Mouse (Mus musculus): ENCODE measurements around the gene Kpna1. TPM values are rescaled to one million over a fixed set of nuclear protein-coding genes. Genes with fewer than 3 reads are reported as not detected.
"Not testable (repeated sequence)": the region's sequence is repeated elsewhere in the genome, so short reads cannot be mapped to it uniquely, and the experiment has no call there.

Kpna1 gene
- total RNA-seq, 2 experiments from 2014 or later: 142 TPM

GRCm38 (mm10) chr16:35987930-35988329 is 9.4 kb downstream of the Kpna1 start:
- DNase-seq: no peak

- no peak for DNase-seq
These were observed 13.8 kb downstream of the Kpna1 start for GRCm38 (mm10) chr16:35992391-35992790.

GRCm38 (mm10) chr16:35993316-35993715 is 14.8 kb downstream of the Kpna1 start:
- DNase-seq: no peak

DNA sequence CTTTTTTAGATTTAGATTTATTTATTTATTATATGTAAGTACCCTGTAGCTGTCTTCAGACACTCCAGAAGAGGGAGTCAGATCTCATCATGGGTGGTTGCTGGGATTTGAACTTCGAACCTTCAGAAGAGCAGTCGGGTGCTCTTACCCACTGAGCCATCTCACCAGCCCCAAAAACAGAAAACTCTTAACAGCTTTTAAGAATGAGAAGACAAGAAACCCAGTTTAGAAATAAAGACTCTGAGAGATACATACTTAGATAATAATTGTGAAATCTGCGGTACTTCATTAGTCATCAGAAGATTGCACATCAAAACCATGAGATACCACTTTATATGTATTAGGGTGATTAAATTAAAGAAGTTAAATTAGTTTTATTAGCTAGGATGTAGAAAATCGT is 20.3 kb downstream of the Kpna1 start:
- not testable (repeated sequence) for DNase-seq

DNA sequence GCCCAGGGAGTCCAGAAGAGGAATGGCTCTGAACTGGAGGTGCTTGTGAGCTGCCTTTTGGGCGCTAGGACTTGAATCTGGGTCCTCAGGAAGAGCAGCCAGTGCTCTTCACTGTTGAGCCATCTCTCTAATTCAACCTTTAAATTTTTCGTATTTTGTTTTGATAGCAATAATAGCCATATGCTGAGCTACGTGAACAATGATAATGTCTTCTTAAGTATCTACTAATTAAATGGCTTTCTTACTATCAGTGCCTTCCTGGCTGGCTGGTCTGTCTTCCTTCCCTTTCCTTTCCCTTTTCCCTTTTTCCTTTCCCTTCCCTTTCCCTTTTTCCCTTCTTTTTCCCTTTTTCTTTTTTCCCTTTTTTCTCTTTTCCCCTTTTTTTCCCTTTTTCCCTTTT is 29.8 kb downstream of the Kpna1 start:
- no peak for DNase-seq

GRCm38 (mm10) chr16:36016335-36016734 is 37.8 kb downstream of the Kpna1 start:
- DNase-seq: no peak

GRCm38 (mm10) chr16:36028120-36028519 is 49.6 kb downstream of the Kpna1 start:
- not testable (repeated sequence) for DNase-seq

DNA sequence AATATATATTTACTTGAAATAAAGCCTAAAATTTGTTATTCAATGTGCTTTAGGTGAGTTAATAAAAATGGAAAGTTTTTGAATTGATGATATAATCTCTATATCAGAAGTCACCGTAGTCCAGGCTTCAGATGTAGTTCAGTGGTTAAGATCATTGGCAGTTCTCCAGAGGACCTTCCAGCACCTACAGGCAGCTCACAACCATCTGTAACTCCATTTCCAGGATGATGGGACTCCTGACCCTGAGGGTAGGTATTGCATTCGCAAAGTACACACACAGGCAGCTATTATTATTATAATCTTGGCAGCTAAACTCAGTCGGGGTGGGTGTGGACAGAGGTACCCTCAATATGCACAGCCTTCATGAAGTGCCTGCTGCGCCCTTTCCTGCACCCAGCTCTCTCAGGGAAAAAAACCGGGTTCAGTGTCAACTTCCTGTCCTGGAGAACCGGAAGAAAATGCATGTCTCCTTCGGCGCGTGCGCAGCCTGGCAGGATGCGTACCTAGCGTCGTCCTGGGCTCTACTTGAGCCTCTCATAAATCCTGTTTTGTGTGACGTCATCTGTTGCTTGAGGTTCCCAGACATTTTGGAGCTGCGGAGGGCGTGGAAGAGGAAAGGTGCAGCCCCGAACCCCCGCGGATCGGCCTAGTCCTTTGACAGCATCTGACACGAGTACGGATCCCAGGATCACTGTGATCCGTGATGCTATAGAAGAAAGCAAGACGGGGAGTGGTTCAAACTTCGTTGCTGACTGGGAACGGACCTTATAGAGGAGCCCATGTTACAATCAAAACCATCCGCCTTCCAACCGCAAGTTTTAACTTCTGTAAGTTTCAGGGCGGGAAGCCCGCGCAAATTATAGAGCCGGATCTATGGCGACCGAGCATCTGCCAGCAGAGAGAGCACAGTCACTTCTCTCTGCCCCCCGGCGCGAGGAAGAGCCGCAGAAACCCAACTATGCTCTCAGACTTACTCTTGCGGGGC is 62.4 kb downstream of the Kpna1 start, which contains the start of gene Wdr5b:
Gene Wdr5b (plus strand): TSS at position 551 of the 985 bp plus-strand sequence.
- peak; percentile 93 for DNase-seq

DNA sequence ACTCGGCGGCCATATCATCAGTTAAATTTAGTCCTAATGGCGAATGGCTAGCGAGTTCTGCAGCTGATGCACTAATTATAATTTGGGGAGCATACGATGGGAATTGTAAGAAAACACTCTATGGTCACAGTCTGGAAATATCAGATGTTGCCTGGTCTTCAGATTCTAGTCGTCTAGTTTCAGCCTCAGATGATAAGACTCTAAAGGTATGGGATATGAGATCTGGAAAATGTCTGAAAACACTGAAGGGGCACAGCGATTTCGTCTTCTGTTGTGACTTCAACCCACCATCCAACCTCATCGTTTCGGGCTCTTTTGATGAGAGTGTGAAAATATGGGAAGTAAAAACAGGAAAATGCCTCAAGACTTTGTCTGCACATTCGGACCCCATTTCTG is 63.1 kb downstream of the Kpna1 start:
- DNase-seq: no peak

- no peak for DNase-seq
These were observed 64.5 kb downstream of the Kpna1 start for GRCm38 (mm10) chr16:36043073-36043472.

GRCm38 (mm10) chr16:36043964-36044363 is 65.4 kb downstream of the Kpna1 start:
- DNase-seq: no peak

DNA sequence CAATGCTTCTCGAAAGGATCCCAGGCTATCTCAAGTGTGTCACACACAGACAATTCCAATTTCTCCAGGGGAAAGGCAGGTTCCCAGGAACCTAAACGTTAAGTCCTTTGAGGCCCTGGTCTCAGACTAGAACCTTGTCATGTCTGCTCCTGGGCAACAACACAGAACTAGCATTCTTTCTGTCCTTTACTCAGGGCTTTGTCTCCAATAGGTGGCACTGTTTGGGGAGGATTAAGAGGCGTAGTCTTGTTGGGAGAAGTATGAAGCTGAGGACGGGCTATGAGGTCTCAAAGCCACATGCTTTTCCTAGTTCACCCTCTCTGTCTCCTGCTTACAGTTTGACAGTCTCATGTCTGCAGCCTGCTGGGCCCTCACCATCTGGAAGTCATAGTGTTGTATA is 69.0 kb downstream of the Kpna1 start:
- no peak for DNase-seq

DNA sequence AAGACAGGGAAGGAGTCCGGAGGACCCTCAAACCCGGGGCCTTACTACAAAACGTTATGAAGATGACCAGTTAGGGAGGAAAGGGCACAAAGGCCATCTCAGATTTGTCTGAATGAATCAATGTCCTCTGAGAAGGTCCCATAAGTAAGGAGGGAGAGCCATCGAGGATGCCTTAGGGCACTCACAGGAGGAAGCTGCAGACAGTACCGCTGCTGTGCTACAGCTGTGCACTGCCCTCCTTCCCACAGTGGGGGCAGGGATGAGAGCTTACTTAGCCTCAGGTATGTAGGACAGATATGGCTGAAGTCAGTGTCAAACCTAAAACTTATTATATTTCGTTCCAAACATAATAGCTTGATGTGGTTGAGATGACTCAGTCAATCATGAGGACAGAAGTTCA is 72.9 kb downstream of the Kpna1 start:
- no peak for DNase-seq

- no peak for DNase-seq
These were observed 75.2 kb downstream of the Kpna1 start for GRCm38 (mm10) chr16:36053524-36054275.

DNA sequence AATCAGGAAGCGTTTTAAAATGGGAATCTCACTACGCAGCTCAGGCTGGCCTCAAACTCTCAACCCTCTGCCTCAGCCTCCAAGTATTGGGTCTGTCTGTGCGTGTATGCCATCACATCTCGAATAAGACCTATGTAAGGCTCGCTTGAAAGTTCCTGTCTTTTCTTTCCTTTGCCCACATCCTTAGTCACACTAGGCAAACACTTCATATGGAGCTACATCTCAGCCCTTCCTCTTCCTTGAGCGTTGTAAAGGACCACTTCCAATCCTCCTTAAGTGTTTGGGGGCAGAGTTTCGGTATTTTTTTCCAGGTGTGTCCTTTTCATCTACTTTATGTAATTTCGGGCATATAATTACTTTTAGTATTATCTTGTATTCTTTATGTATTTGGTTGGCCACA is 76.4 kb downstream of the Kpna1 start:
- DNase-seq: no peak

DNA sequence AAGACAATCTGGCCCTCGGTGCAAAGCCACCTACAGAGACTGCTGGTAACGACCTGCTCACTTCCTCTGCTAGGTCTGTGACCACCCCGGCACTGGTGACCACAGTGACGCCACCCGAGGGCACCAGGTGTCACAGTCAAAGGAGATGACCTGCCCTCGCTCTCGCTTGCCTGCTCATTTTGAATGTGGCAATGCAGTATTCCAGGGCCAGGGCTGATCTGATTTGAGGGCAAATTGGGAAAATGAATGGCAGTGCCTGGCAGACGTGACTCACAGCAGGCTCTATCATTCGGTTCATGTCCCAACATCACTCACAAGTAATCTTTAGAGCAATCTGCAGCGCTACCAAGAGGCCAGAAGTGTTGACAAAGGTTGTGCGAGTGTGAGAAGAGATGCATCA is 77.9 kb downstream of the Kpna1 start:
- DNase-seq: no peak

DNA sequence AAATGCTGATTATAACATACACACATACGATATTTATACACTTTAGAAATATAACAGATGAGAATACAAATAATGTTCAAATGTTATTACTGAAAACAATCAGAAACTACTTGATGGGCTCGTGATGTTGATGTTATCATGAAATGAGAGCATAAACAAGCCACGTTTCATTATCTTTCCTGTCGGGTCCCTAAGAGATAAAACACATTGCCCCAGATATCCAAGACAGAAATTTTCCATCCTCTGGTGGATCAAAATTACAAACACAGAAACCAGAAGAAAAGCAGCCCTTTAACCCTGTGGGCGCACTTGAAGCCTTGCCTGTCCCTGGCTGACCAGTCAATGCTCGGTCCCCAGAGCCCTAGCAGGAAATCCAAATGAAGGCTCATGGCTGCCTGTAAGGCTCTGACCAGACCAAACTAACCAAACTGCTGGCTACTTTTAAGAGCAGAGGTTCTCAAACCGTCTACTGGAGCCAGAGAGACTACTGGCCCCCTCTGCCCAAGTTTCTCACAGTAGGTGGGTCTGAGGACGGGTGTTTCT is 79.5 kb downstream of the Kpna1 start:
- peak; percentile 26 for DNase-seq

- not testable (repeated sequence) for DNase-seq
These were observed 84.0 kb downstream of the Kpna1 start for GRCm38 (mm10) chr16:36062534-36062933.

DNA sequence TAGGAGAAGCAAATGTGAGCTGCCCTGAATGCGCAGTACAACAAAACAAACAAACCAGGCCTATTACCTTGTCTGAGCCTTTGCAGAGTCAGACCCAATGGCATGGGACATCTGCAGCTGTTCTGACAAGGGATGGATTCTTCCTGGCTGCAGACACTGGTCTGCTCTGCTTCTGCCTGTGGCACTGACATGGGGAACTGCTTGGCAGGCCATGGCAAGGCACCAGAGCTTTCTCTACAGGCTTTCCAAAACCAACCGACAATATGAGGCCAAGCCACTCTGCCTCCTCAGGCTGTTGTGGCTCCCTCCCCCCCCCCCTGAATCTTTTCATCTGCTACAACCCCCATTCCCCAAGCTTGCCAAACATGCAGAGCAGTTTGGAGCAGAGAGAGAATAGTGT is 84.8 kb downstream of the Kpna1 start:
- peak; percentile 15 for DNase-seq

DNA sequence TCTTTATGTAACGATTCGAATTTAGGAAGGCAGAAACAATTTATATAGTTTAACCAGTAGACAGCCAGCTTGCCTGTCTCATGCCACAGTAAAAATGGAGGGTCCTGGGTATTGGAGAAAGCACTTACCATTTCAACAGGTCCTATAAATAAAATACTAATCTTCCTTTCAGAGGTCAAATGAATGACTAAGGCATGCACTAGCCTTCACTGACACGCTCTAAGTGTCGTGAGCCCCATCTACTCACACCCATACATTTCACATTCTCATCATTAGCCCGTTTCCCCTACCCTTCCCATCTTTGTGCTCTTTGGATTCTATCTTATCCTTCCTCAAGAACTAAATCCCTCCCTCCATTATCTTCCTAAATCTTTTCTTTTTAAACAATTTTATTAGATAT is 86.4 kb downstream of the Kpna1 start:
- no peak for DNase-seq

GRCm38 (mm10) chr16:36067694-36068093 is 89.1 kb downstream of the Kpna1 start:
- DNase-seq: no peak

DNA sequence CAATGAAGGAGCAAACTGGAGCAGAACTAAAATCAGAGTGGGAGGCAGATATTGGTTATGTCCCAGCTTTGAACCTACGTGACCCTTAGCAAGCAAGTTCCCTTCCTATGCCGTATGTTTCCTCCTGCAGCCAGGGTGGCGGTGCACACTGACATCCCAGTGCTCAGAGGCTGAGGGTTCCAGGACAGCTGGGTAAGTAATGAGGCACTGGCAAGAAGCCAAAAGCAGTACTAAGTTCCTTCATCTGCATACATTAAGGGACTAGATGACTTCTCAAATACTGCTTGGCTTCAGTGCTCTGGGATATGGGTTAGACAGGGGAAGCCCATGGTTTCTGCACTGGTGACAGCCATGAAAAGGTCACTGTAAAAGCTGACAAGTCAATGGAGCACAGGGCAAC is 89.8 kb downstream of the Kpna1 start:
- no peak for DNase-seq

Measured in gastrocnemius, postnatal 25 days (tissue).